Mouse (Mus musculus): ENCODE results near the gene Rln3. TPM values are rescaled to one million over a fixed set of nuclear protein-coding genes. Genes with fewer than 3 reads are reported as not detected.

Gene Rln3
- polyA plus RNA-seq, 1 experiment from 2014 or later: not detected

GRCm38 (mm10) chr8:84057827-84058226 is 13.0 kb upstream of the Rln3 start:
- no peak overlapping the region for H3K4me2 ChIP-seq (ENCODE audit: low read length)
- WGBS: 88% methylated on average over 1 of the region's 1 CpGs
- H3K27me3 ChIP-seq (replicated peaks; ENCODE audit: control insufficient read depth, insufficient read depth, low read length): no peaks in the 10 kb centered on the region
- no peak for DNase-seq (ENCODE audit: low spot score)
- H3K27ac ChIP-seq (ENCODE audit: low read depth, low read length): no peak overlapping the region
- H3K36me3 ChIP-seq (ENCODE audit: control insufficient read depth, insufficient read depth, low read length): no peaks in the 10 kb centered on the region
- H3K4me3 ChIP-seq (ENCODE audit: low read depth, low read length): no peak overlapping the region
- H3K9me3 ChIP-seq (replicated peaks; ENCODE audit: control insufficient read depth, low read length): no peaks in the 10 kb centered on the region
- no peaks in the 10 kb centered on the region for H3K4me1 ChIP-seq (ENCODE audit: control insufficient read depth, insufficient read depth, low read length)
- ATAC-seq: no peak
- H3K9ac ChIP-seq (ENCODE audit: low read length): no peak overlapping the region

DNA sequence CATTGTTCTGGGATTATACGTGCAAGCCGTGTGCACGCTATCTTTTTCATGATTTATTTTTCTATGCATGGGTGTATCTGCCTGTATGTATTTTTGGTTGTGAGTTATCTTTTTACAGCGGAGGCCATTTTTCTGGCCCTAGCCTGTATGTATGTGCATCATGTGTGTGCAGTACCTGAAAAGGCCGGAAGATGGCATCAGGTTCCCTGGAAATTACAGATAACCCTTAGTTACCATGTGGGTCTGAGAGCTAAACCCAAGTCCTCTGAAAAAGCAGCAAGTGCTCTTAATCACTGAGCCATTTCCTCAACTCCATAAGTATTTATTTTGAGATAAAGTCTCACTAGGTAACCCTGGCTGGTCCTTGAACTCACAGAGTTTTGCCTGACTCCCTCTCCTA is 8.4 kb upstream of the Rln3 start:
- H3K9me3 ChIP-seq (replicated peaks; ENCODE audit: control insufficient read depth, low read length): no peaks in the 10 kb centered on the region
- no peak overlapping the region for H3K27ac ChIP-seq (ENCODE audit: low read depth, low read length)
- no peak for DNase-seq (ENCODE audit: low spot score)
- no peak overlapping the region for H3K9ac ChIP-seq (ENCODE audit: low read length)
- H3K4me2 ChIP-seq (ENCODE audit: low read length): no peak overlapping the region
- no peaks in the 10 kb centered on the region for H3K36me3 ChIP-seq (ENCODE audit: control insufficient read depth, insufficient read depth, low read length)
- no peaks in the 10 kb centered on the region for H3K27me3 ChIP-seq (replicated peaks; ENCODE audit: control insufficient read depth, insufficient read depth, low read length)
- no peak for ATAC-seq
- 94% methylated on average over 5 of the region's 5 CpGs for WGBS
- H3K4me1 ChIP-seq (ENCODE audit: control insufficient read depth, insufficient read depth, low read length): no peaks in the 10 kb centered on the region
- no peak overlapping the region for H3K4me3 ChIP-seq (ENCODE audit: low read depth, low read length)

DNA sequence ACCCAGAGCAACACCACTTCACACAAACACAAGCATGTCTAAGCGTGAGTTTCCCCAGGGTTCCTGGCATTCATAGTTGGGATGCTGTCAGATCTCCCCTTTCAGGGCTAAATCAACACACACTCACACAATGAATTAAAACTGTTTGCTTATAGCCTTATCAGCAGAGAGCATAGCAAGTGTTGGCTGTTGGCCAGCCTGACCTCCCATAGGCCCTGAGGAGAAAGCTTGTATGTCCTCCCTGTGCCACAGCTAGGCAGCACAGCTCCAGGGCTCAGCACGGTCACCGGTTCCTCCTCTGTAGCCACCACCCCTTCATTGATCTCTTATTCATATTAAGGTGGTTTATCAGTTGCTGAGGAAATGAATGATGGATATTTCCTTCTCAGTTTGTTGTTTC is 7.9 kb upstream of the Rln3 start:
- Histone ChIP-seq H3K9me3 (replicated peaks; ENCODE audit: control insufficient read depth, low read length) (no peaks in the 10 kb centered on the region), H3K4me3 (ENCODE audit: low read depth, low read length) (no peak overlapping the region), H3K4me1 (ENCODE audit: control insufficient read depth, insufficient read depth, low read length) (no peaks in the 10 kb centered on the region), H3K36me3 (ENCODE audit: control insufficient read depth, insufficient read depth, low read length) (no peaks in the 10 kb centered on the region), H3K27me3 (replicated peaks; ENCODE audit: control insufficient read depth, insufficient read depth, low read length) (no peaks in the 10 kb centered on the region), H3K27ac (ENCODE audit: low read depth, low read length) (no peak overlapping the region), H3K9ac (ENCODE audit: low read length) (no peak overlapping the region), H3K4me2 (ENCODE audit: low read length) (no peak overlapping the region)
- WGBS: 83% methylated on average over 3 of the region's 3 CpGs
- DNase-seq (ENCODE audit: low spot score) (no peak), ATAC-seq (no peak)

DNA sequence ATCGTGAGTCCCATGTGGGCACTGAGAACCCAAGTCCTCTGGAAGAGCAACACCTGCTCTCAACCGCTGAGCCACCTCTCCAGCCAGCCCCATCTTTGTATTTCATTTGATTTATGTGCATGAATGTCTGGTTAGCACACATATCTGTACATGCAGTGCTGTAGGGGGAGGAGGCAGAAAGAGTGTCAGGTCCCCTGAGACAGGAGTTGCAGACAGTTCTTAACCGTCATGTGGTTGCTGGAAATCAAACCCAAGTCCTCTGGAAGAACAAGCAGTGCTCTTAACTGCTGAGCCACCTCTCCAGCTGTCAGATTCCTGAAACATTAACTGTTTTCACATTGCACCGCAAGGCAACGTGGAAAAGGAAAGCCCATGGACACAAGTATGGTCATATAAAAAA is 3.4 kb upstream of the Rln3 start:
- Histone ChIP-seq H3K4me2 (ENCODE audit: low read length) (no peak overlapping the region), H3K9me3 (replicated peaks; ENCODE audit: control insufficient read depth, low read length) (no peaks in the 10 kb centered on the region), H3K4me1 (ENCODE audit: control insufficient read depth, insufficient read depth, low read length) (no peaks in the 10 kb centered on the region), H3K9ac (ENCODE audit: low read length) (no peak overlapping the region), H3K27ac (ENCODE audit: low read depth, low read length) (no peak overlapping the region), H3K36me3 (ENCODE audit: control insufficient read depth, insufficient read depth, low read length) (no peaks in the 10 kb centered on the region), H3K4me3 (ENCODE audit: low read depth, low read length) (no peak overlapping the region), H3K27me3 (replicated peaks; ENCODE audit: control insufficient read depth, insufficient read depth, low read length) (peaks cover 22% of the 10 kb centered on the region)
- ATAC-seq: no peak
- WGBS: 82% methylated on average over 5 of the region's 5 CpGs
- no peak for DNase-seq (ENCODE audit: low spot score)

GRCm38 (mm10) chr8:84046505-84046904 is 1.7 kb upstream of the Rln3 start:
- no peak overlapping the region for H3K9ac ChIP-seq (ENCODE audit: low read length)
- H3K27me3 ChIP-seq (replicated peaks; ENCODE audit: control insufficient read depth, insufficient read depth, low read length): peaks cover 38% of the 10 kb centered on the region

DNA sequence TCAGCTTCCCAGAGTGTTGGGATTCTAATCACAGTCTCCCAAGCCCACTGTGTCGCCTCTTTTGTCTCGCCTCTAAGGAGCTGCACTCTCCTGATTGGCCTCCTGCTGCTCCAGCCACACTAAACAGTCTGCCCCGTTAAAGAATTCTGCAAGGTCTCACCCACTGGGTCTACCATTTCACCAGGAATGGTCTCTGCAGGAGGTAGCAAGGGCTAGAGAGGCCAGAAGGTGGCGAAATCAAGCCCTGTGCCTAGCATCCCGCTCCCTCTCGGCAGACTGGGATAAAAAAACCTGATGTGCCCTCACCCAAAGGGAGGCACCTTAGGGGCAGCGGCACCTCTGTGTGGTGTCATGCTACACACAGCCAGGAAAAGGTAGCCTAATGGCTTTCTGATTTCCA is 697 bp downstream of the Rln3 start:
- Histone ChIP-seq H3K4me3 (ENCODE audit: low read depth, low read length) (no peak overlapping the region), H3K27me3 (replicated peaks; ENCODE audit: control insufficient read depth, insufficient read depth, low read length) (peaks cover 45% of the 10 kb centered on the region), H3K4me2 (ENCODE audit: low read length) (no peak overlapping the region), H3K9me3 (replicated peaks; ENCODE audit: control insufficient read depth, low read length) (no peaks in the 10 kb centered on the region), H3K4me1 (ENCODE audit: control insufficient read depth, insufficient read depth, low read length) (peaks cover 5% of the 10 kb centered on the region; the same call in 1 of the 2 replicates), H3K27ac (ENCODE audit: low read depth, low read length) (no peak overlapping the region), H3K9ac (ENCODE audit: low read length) (no peak overlapping the region), H3K36me3 (ENCODE audit: control insufficient read depth, insufficient read depth, low read length) (no peaks in the 10 kb centered on the region)
- 2% methylated on average over 7 of the region's 7 CpGs for WGBS
- no peak for DNase-seq (ENCODE audit: low spot score)
- ATAC-seq: no peak

More at GRCm38 (mm10) chr8:84046505-84046904, 1.7 kb upstream of the Rln3 start:
- Histone ChIP-seq H3K4me1 (ENCODE audit: control insufficient read depth, insufficient read depth, low read length) (peaks cover 5% of the 10 kb centered on the region; the same call in 1 of the 2 replicates), H3K27ac (ENCODE audit: low read depth, low read length) (no peak overlapping the region), H3K9me3 (replicated peaks; ENCODE audit: control insufficient read depth, low read length) (no peaks in the 10 kb centered on the region), H3K4me2 (ENCODE audit: low read length) (no peak overlapping the region), H3K36me3 (ENCODE audit: control insufficient read depth, insufficient read depth, low read length) (no peaks in the 10 kb centered on the region), H3K4me3 (ENCODE audit: low read depth, low read length) (no peak overlapping the region)
- no peak for DNase-seq (ENCODE audit: low spot score)
- WGBS: 90% methylated on average over 3 of the region's 3 CpGs
- ATAC-seq: no peak

GRCm38 (mm10) chr8:84042948-84043342 is 1.9 kb downstream of the Rln3 start:
- WGBS: 42% methylated on average over 12 of the region's 12 CpGs

DNA sequence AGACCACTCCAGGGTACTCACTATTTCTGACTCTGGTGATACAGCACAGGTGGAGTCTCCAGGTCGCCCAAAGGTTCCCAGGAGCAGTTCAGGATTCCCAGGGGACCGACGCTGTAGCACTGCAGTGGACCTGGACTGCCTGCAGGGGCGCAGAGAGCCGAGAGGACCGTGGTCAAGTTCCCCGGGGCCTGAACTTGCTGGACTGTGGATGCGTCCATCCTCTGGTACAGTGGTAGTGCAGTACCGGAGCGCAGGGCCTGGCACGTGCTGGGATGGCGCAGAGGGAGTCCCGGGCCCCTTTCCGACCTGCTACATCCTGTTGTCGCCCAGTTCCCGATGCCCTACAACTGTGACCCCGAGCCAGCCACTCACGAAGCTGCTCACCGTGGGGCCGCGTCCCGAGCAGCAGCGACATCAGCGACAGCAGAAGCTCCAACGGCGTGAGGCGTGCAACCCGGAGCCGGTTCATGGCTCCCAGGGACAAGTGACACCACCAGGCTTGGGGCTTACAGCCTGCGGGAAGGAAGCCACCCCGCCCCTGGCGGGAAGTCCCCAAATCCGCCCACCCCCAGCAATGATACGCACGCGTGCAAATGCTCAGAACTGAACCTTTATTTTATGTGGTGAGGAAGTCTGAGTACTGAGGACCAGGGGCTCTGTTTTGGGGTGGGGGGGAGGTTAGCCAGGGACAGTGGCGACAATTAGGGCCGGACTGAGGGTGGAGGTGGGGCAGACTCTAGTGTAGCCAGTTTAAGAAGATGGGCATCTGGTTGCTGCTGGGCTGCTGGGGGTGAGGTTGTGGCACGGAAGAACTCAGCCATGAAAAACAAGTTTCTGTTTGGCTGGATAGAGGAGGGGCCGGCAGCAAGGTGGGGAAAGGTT is 2.5 kb downstream of the Rln3 start, which contains the start of gene Il27ra:
Il27ra (minus strand) TSS at position 524 of the 882 bp plus-strand sequence.
- Histone ChIP-seq H3K9me3 (replicated peaks; ENCODE audit: control insufficient read depth, low read length) (no peaks in the 10 kb centered on the region), H3K27ac (ENCODE audit: low read depth, low read length) (no peak within 1 kb of the TSS), H3K9ac (ENCODE audit: low read length) (peak within 1 kb of the TSS; percentile 46; the same call in 1 of the 2 replicates), H3K4me2 (ENCODE audit: low read length) (peak within 1 kb of the TSS; percentile 56), H3K27me3 (replicated peaks; ENCODE audit: control insufficient read depth, insufficient read depth, low read length) (peaks cover 45% of the 10 kb centered on the region), H3K4me3 (ENCODE audit: low read depth, low read length) (peak within 1 kb of the TSS; percentile 21), H3K4me1 (ENCODE audit: control insufficient read depth, insufficient read depth, low read length) (peaks cover 5% of the 10 kb centered on the region; the same call in 1 of the 2 replicates), H3K36me3 (ENCODE audit: control insufficient read depth, insufficient read depth, low read length) (no peaks in the 10 kb centered on the region)
- ATAC-seq (peak; percentile 61; the same call in 1 of the 2 replicates), DNase-seq (ENCODE audit: low spot score) (peak; percentile 61)
- WGBS: 4% methylated on average over 40 of the region's 40 CpGs

More at GRCm38 (mm10) chr8:84042948-84043342, 1.9 kb downstream of the Rln3 start:
- no peak overlapping the region for H3K9ac ChIP-seq (ENCODE audit: low read length)
- H3K27ac ChIP-seq (ENCODE audit: low read depth, low read length): no peak overlapping the region
- H3K9me3 ChIP-seq (replicated peaks; ENCODE audit: control insufficient read depth, low read length): no peaks in the 10 kb centered on the region
- no peak overlapping the region for H3K4me2 ChIP-seq (ENCODE audit: low read length)
- H3K36me3 ChIP-seq (ENCODE audit: control insufficient read depth, insufficient read depth, low read length): no peaks in the 10 kb centered on the region
- no peak for DNase-seq (ENCODE audit: low spot score)
- ATAC-seq: no peak
- H3K4me3 ChIP-seq (ENCODE audit: low read depth, low read length): no peak overlapping the region
- peaks cover 45% of the 10 kb centered on the region for H3K27me3 ChIP-seq (replicated peaks; ENCODE audit: control insufficient read depth, insufficient read depth, low read length)
- peaks cover 5% of the 10 kb centered on the region; the same call in 1 of the 2 replicates for H3K4me1 ChIP-seq (ENCODE audit: control insufficient read depth, insufficient read depth, low read length)

- H3K4me2 ChIP-seq (ENCODE audit: low read length): no peak overlapping the region
- peaks cover 32% of the 10 kb centered on the region for H3K27me3 ChIP-seq (replicated peaks; ENCODE audit: control insufficient read depth, insufficient read depth, low read length)
- H3K4me1 ChIP-seq (ENCODE audit: control insufficient read depth, insufficient read depth, low read length): peaks cover 5% of the 10 kb centered on the region; the same call in 1 of the 2 replicates
- no peak overlapping the region for H3K9ac ChIP-seq (ENCODE audit: low read length)
- DNase-seq (ENCODE audit: low spot score) (peak; percentile 86), ATAC-seq (no peak)
- no peaks in the 10 kb centered on the region for H3K9me3 ChIP-seq (replicated peaks; ENCODE audit: control insufficient read depth, low read length)
- H3K36me3 ChIP-seq (ENCODE audit: control insufficient read depth, insufficient read depth, low read length): no peaks in the 10 kb centered on the region
- WGBS: 4% methylated on average over 5 of the region's 5 CpGs
- H3K27ac ChIP-seq (ENCODE audit: low read depth, low read length): no peak overlapping the region
- no peak overlapping the region for H3K4me3 ChIP-seq (ENCODE audit: low read depth, low read length)
Measured at GRCm38 (mm10) chr8:84039050-84039449, 5.8 kb downstream of the Rln3 start.

Data from forebrain, embryonic 14.5 days (tissue).